Mouse (Mus musculus) erythroblast, embryonic 14.5 days (primary cell): ENCODE data around the gene Rps2.

Source experiments
- GATA1 ChIP-seq: IDR thresholded peaks from 2 replicates; pipeline ENCODE4 v1.6.1; 2012; ENCODE audit warnings: low read length, inconsistent platforms, mixed read lengths
- TAL1 ChIP-seq: IDR thresholded peaks from 3 replicates; pipeline ENCODE4 v1.6.1; 2012; ENCODE audit warnings: low read length, inconsistent platforms, mixed read lengths

- TF ChIP-seq GATA1, result no peak
- TF ChIP-seq TAL1, result no peak
These were observed at the start of gene Rps2, which contains the start of gene Rnf151 for GRCm38 (mm10) chr17:24717943-24718342.
